Mouse (Mus musculus) erythroid progenitor cell, adult 5-6 weeks (primary cell): Measurements from ENCODE around the gene Pef1. TPM values are rescaled to one million over a fixed set of nuclear protein-coding genes. Genes with fewer than 3 reads are reported as not detected.

Experiments
- ATAC-seq: replicated peaks from 2 replicates; pipeline ENCODE4 v1.8.0; 2016; ENCODE audit warnings: moderate number of reproducible peaks, mild to moderate bottlenecking, moderate TSS enrichment, inconsistent platforms; ENCODE audit not compliant: poor library complexity, low FRiP score, severe bottlenecking
- total RNA-seq, 2 experiments: library from RNA; stranded (forward) in 1 of 2; stranded (reverse) in 1 of 2; fragments of 150-400 nt in 1 of 2; fragments of 186-747, 209-891 nt in 1 of 2; gene quantifications; 2 replicates each; pipeline versions ENCODE4 v1.2.3 to v1.2.4; 2015 to 2017; ENCODE audit warnings: low replicate concordance in 2 of 2

Pef1 gene
- total RNA-seq, 2 experiments from 2014 or later = 10.3 to 45.3 TPM

DNA sequence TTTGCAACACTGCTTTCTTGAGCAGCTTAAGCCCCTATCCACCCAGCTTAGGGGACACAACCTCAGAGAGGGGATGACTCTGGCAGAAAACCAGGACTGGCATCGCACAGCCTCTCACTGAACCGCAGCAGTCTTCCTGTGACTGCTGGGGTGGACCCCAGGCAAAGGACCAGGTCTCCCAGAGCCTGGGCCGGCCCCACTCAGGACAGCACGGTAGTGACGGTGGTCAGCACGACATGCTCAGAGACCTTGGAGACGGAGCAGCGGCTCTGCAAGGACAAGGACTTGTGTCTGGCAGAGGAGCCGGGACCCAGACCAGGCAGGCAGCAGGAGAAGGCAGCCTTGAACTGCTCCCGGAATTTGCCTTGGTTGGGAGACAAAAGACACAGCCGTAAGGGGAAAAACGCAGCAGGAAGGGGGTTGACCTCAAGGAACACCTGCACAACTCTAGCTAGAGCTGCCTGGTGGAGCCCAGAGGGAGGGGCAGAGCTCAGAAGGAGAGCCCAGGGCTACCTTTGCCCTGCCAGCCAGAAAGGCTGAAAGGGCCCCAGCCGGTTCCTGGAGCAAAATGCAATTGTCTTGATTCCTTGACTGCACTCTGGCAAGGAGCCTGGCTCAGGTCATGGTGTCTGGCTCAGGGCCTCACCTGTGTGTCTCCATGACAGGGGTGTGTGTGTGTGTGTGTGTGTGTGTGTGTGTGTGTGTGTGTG is 28.4 kb downstream of the Pef1 start:
- ATAC-seq = no peak

DNA sequence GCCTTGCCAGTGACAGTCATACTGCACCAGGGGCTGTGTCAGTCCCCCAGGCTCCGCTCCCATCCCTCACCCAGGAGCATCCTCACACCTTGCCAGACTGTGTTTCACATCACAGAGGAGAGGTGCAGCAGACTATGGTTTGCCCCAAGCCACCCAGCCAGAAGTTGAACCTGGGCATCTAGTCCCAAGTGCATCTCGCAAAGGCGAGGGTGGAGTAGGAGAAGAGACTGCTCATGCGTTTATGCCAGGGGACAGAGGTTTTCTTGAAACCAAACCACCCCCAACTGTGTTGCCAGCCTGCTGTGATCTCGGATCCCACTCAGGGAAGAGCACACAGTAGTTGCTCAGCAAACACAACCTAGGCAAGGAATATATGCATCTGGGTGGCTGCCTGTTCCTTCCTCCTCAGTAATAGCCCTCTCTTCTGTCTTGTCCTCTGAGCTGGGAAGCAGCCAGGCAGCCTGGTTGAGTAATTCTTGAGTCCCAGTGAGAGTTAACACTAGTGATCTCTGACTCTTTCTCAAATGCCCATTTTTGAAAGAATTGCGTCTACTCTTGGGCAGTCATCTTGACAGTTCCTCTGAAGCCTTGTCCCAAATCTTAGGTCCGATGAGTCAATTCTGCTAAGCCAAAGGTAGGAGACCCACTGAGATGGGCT is 29.2 kb downstream of the Pef1 start:
- no peak for ATAC-seq

DNA sequence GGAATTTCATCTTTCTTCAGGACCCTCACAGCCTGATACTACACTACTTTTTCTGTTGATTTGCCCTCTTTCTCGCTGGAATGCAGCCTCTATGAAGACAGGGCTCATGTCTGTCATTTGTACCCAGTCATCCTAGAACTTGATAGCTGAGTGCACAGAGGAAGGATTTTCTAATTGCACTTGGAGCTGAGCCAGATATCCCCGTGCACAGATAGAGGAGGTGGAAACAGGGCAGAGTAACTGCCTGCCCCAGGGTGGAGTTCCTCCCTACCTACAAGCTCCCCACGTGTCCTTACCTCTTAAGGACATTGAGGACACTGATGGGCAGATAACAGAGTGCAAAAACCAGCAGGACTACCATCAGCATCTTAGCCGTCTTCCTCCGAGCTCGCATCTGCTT is 31.0 kb downstream of the Pef1 start:
- no peak for ATAC-seq

DNA sequence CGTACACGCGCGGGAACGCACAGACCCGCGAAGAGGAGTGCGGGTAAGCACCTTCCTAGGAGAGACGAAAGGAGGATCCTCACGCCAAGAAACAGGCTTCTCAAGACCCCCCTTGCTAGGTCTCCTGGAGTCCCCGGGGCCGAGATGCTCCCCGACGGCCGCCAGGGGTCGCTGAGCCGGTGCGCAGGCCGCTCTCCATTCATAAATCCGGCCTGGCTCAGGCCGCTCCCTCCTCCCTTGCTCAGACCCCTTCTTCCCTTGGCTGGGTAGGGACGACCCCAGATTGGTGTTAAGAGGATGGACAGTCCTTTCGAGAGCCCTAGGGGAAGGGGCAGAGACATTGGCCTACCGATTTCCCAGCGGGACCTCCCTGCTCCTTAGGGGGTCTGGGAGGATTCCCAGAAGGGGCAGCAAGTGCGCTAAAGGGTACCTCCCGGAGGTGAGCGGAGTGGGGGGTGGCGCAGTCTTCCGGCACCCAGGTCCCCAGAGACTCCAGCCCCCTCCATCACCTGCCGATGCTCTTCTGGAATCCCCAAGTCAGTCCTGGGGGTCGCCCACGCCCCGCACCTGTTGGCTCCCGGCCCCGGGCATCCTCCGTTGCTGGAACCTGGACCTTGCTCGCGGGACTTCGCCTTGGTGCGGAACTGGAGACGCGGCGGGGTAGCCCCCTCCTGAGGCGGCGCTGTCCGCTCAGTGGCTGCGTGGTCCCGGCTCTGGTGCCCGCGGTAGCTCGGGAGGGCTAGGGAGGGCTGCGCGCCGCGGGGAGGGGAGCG is 36.3 kb downstream of the Pef1 start:
- ATAC-seq = 0 out of 2 replicates have a peak, but pooled peaks have one; percentile 33

DNA sequence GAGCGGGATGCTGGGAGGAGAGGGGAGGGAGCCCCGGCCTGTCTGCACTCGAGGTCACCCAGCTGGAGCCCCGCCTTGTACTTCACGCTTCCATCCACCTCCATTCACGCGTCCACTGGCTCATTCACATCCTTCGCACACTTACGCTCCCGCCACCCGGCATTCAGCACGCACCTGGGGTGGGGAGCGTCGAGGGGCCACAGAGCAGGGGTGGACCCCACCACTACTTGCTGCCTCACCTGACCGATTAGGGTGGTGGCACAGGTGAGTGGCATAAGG is 36.8 kb downstream of the Pef1 start, which contains the start of gene Hcrtr1:
Gene Hcrtr1 (minus strand): TSS at position 146 of the 279 bp plus-strand sequence.
- no peak for ATAC-seq

DNA sequence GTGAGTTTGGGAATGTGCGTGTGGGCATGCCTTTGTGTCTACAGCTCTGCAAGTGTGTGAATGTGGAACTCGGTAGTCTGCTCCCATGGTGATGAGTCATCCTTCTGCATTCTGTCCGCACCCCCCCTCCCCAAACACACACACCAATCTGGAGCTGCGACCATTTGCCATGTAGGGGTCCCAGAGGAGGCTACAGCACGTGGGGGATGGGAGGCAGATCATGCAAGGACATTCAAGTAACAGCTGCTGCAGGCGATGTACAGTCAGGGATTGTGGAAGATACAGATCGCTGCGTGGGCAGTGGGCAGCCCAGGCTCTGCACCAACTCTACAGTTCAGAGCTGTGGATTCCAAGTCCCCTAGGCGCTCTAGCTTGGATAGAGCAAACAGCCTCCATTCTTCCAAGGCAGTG is 38.6 kb downstream of the Pef1 start:
- no peak for ATAC-seq

DNA sequence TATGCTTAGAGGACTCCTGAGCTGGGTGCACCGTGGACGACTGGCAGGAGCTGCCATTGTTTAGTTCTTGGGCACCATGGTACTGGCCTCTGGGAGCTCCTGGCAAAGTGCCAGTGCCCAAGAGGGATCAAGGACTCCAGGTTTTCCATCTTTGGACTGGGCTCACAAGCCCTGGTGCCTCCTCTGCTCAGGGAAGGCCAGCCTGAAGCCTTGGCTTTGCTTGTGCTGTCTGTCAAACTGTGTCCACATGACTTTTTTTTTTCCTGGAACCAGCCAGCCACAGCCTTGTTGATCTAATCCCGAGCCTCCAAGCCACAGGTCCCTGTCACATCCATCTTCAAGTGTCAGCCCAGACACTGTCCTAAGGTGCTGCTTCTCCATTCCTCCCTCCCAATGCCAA is 39.4 kb downstream of the Pef1 start:
- ATAC-seq = no peak

DNA sequence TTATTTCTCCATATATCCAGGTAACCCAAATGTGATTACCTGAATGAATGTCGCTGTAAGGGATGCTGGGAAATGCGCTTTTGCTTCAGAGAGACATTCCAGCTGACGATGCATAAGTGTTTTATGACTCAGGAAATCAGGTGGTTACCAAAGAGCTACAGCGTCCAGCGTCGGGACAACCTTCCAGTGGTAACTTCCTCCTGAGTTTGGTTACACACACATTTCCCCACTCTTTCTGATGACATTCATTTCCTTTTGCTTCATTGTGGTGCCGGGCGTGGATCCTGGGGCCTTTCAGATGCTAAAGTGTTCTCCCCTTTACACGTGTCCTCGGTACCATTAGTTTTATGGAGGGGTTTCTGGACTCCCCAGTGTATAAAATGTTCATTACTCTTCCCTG is 46.0 kb downstream of the Pef1 start:
- no peak for ATAC-seq

DNA sequence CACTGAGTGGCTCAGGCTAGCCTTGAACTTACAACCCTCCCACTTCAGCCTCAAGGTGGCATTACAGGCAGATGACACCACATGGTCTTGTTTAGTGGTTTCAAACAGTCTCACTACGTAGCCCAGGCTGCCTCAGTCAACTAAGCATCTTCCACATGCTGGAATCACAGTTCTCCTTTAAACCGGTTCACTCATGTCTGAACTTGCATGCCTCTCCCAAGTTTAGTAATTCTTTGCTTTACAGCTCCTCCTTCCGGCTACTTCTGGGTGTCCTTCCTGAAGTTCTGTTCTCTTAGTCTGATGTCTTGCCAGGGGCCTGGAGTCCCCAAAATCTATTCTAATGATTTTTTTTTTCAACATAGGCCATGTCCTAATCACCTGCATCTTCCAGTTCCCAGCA is 51.9 kb downstream of the Pef1 start:
- no peak for ATAC-seq

DNA sequence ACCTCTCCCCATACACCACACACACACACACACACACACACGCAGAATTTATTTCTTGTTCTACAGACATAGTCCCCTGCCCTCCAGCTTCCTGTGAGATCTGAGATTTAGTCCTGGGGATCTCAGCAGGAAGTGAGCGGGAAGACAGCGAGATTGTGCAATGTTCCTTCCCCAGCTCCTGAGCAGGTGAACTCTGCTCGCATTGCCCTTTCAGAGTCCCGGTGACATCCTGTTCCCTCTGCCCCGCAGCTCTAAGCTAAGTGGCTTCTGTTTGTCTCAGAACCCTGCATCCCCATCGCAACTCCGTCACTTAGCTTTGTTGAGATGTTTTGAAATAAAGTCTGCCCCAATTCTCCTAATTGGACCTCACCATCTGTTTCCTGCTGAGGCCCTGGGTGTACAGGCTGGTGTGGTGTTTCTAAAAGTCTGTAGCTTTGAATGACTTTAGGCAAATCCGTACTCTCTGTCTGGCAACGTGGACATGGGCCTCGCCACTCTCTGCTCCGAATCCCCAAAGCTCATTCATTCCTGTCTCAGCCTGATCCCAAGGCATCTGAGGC is 54.5 kb downstream of the Pef1 start:
- no peak for ATAC-seq

DNA sequence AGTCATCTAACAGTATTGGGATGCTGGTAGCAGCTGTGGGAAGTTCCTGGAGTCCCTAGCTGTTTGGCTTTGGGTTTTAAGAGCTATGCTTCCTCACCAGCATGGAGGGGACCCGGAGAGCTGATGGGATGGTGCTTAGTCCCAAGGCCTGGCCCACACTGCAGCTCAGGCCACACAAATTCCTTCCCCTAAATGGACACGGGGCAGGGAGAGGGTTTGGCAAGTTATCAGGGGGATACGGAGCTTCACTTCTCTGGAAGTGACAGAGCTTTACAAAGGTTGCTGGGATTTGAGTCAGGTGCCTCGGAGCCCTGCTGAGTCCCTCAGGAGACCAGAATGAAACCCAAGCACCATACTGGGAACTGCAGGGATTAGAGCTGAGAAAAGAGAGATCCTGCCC is 59.0 kb downstream of the Pef1 start:
- no peak for ATAC-seq

DNA sequence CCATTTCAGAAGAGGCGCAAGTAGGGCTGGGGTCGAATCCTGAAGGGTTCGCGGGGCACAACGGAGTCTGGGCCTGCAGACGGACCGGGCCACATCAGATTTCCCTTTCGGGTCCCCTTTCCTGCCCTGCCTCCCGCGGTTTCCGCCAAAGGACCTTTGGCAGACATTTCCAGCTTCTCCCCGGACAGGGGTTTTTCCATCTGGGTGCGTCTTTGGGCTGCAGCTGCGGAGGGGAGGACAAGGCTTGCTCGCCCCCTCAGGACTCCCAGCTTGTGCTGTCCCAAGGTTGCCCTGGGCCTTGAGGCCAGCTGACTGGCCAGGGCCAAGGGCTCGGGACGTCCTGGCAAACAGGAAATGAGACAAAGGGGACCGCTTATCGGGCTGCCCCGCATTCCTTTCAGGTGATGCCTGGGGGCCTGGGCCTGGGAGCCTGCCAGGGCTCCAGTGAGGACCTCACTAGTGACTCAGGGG is 61.1 kb downstream of the Pef1 start:
- ATAC-seq = no peak

DNA sequence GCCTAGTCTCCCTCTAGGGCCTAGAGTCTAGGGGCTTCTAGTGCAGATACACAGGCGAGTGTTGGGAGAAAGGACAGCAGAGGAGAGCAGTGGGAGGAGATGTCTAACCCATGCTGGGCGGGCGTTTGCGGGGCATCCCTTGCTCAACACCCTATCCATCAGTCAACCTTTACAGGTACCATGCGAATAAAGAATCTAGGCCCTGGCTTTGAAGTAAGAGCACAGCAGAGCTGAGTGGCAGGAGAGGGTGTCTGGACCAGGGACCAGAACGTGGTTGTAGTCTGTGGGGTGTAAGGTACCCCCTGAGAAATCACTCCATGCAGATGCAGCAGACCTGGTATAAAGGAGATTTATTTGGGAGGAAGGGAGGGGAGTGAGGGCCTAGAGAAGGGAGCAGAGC is 61.8 kb downstream of the Pef1 start:
- ATAC-seq = no peak

DNA sequence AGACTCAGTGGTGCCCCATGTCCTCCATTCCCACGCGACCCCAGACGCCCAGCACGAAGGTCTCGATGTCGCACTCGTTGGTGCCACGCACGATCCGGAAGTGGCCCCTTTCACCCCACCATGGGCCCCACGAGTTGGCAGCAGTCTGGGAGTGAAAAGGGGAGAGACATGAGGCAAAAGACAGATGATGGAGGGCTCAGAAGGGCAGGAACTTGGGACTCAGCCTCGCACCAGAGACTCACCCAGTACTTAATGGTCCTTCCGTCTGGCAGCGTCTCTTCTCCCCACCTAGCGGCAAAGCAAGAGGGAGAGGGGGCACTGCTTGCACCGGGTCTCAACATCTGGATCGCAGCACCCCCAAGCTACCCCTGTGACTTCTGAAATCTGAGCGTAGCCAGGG is 63.7 kb downstream of the Pef1 start:
- no peak for ATAC-seq

DNA sequence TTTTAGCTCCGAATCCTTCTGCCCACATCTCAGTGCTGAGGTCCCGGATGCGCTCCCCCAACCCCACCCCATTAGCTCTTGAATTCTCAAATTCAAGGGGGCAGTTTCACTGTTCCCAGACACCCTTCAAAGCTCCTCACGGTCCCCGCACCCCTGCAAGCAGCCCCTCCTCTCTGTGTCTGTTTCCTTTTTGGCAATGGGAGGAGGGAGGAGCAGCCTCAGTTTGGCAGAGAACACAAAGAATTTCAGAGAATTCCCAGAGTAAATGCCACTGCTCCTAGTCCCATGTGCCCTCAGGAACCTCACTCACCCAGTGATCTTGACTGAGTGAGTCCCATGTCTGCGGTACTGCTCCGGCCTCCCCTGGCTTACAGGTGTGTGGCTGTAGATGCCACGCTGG is 64.2 kb downstream of the Pef1 start:
- ATAC-seq = no peak

DNA sequence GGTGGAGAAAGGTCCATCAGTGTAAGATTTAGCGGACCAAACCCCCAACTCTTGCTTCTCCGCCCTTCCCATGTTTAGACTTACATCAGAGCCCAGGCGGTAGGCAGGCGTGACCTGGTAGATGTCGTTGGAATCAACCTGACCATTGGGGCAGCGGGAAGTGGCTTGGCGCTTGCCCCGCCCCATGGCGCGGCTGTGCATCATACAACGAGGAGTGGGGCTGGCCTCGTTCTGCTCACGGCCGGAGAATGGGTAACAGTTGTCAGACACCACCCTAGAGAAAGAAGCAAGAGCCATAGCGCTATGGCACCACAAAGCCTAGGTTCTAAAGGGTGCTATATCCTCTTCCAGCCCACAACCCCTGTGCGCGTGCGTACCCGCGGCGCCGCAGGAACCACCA is 65.0 kb downstream of the Pef1 start:
- ATAC-seq = no peak

DNA sequence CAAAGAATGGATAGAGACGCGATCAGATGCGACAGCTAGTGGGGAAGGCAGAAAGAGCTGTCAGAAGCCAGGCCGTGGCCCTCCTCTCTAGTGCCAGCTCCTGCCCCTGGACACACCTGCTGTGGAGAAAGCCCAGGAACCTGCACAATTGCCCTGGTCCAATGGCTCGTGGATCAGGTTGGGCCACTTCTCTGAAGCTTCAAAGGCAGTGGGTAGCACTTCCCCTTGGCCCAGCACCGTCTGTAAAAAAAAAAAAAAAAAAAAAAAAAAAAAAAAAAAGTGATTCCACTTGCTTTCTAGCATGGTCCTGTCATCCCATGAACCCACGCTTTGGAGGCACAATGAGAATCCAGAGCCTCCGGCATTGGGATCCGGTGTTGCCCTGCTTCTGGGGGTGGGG is 65.5 kb downstream of the Pef1 start:
- no peak for ATAC-seq

DNA sequence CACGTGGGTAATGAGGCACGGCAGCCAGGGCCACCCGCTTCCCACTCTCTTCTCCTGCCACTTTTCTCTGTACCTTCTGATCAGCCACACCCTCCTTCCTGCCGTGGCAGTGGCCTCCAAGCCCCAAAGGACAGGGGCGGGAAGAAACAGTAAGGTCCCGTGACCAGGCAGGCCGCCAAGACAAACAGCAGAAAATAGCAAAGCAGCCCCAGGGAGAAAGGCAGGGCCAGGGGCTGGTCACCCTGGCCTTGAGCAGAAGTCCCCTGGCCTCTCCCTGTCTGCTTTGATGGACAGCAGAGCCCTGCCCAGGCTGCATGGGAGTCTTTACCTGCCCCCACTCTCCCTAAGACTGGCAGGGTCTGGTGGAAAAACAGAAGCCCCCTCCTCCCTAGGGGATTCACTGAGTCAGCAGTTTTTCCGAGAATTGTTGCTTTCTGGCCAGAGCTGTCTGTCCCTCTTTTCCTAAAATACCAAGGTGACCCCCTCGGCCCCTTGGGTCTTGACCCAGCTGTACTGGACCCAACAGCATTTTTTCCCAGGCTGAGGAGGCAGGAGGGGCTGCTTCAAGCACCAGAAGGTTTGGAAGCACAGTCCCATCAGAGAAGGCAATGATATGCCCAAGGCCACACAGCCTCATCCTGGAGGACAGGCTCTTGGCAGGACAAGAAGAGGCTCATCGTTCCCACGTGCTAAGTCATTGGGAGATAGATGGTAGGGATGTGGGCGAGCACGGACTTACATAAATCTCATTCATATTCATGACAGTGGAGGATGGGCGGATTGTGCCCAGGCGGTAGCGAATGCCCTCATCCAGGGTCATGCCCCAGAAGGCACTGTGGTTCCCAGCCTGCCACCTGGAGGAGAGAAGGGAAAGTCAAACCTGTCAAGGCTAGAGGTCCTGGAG is 66.2 kb downstream of the Pef1 start:
- ATAC-seq = no peak; the same call in 1 of the 2 replicates

DNA sequence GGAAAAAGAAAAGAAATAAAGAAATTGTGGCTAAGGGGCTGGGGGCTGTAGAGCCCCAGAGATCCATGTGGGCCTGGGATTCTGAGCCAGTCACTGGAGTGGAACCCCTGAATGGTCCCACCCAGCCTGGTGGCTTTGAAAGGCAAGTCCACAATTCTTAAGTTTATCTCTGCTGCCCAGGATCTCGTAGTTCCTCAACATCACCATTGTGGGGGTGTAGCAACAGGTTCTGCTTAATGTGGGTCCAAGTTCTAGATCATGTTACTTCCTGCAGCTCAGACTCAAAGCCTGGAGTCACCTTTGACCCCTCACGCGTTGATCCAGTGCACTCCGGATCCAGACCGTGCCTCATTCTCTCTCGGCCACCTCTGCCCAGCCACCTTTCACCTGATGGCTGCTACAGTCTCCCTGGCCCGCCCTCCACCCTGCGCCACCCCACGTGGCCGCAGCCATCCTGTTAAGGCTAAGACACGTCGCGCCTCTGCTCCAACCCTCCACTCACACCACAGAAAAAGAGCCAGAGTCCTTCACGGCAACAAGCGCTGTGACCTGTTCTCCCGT is 67.1 kb downstream of the Pef1 start:
- no peak for ATAC-seq
